14 mouse cellular contexts compared by ENCODE assay signal in genomic region chr4:81351368-81351767, GRCm38 (mm10).
"Had no signal": no experiment of that assay in that cellular context is flagged by ENCODE, and none has a peak within 500 bp of the region (broad histone marks: within the 10 kb centered on the region; RNA-seq: fewer than 3 reads in every experiment).

No protein-coding gene starts in this region.

- H3K4me1 ChIP-seq: limb, embryonic 15.5 days; liver, embryonic 12.5 days; lung, embryonic 15.5 days; megakaryocyte, embryonic 14.5 days; neural tube, embryonic 12.5 days had no signal

- H3K27ac ChIP-seq: kidney, postnatal 0 days; limb, embryonic 15.5 days; liver, embryonic 12.5 days; lung, embryonic 15.5 days; macrophage; neural tube, embryonic 12.5 days; stomach, postnatal 0 days had no signal

- H3K4me2 ChIP-seq: limb, embryonic 15.5 days; liver, embryonic 12.5 days; lung, embryonic 15.5 days; neural tube, embryonic 12.5 days had no signal

- H3K36me3 ChIP-seq: liver, embryonic 12.5 days had no signal

- H3K9me3 ChIP-seq: limb, embryonic 15.5 days; liver, embryonic 12.5 days; lung, embryonic 15.5 days; megakaryocyte, embryonic 14.5 days; neural tube, embryonic 12.5 days had no signal

- DNase-seq: kidney, adult 11 months; kidney, adult 9 months; kidney, postnatal 36 days; layer of hippocampus, adult 9-11 months; layer of hippocampus, postnatal 36 days; lung, postnatal 14 days had no signal

- H3K27me3 ChIP-seq: limb, embryonic 15.5 days; liver, embryonic 12.5 days; lung, embryonic 15.5 days; megakaryocyte, embryonic 14.5 days; neural tube, embryonic 12.5 days had no signal

- H3K9ac ChIP-seq: limb, embryonic 15.5 days; liver, embryonic 12.5 days; lung, embryonic 15.5 days; neural tube, embryonic 12.5 days had no signal

- H3K4me3 ChIP-seq: limb, embryonic 15.5 days; liver, embryonic 12.5 days; lung, embryonic 15.5 days; megakaryocyte, embryonic 14.5 days; neural tube, embryonic 12.5 days had no signal

- ATAC-seq: liver, embryonic 12.5 days had no signal
